Mouse (Mus musculus) monocyte, adult 5-6 weeks (primary cell): Measurements from ENCODE around the gene Mto1. TPM values are rescaled to one million over a fixed set of nuclear protein-coding genes. Genes with fewer than 3 reads are reported as not detected.
"Not testable (repeated sequence)": the region's sequence is repeated elsewhere in the genome, so short reads cannot be mapped to it uniquely, and the experiment has no call there.

Experiments used
- ATAC-seq: fragments of 153-309, 156-312 bp; replicated peaks from 2 replicates; pipeline ENCODE4 v1.8.0; 2017; ENCODE audit warnings: mild to moderate bottlenecking; ENCODE audit not compliant: low TSS enrichment, insufficient number of reproducible peaks, severe bottlenecking, poor library complexity, low FRiP score
- total RNA-seq: library from RNA; stranded (forward); fragments of 200-1000, 200-491, 200-594 nt; gene quantifications from 3 replicates; pipeline ENCODE4 v1.2.3, GENCODE M21; 2017

Gene Mto1
- total RNA-seq, 1 experiment from 2014 or later: 29.0 TPM

GRCm38 (mm10) chr9:78474270-78474669, 26.3 kb downstream of the Mto1 start:
- no peak for ATAC-seq

- ATAC-seq: no peak
Measured at GRCm38 (mm10) chr9:78474771-78475382, 26.9 kb downstream of the Mto1 start.

- ATAC-seq: no peak
Measured at GRCm38 (mm10) chr9:78475383-78475780, 27.4 kb downstream of the Mto1 start.

- no peak for ATAC-seq
Measured at GRCm38 (mm10) chr9:78475873-78476272, 27.9 kb downstream of the Mto1 start.

GRCm38 (mm10) chr9:78476531-78477020, 28.6 kb downstream of the Mto1 start:
- ATAC-seq: no peak

- ATAC-seq: no peak
Measured at GRCm38 (mm10) chr9:78477021-78477551, 29.1 kb downstream of the Mto1 start.

GRCm38 (mm10) chr9:78478009-78478605, 30.1 kb downstream of the Mto1 start:
- ATAC-seq: not testable (repeated sequence)

- not testable (repeated sequence) for ATAC-seq
Measured at GRCm38 (mm10) chr9:78479308-78479707, 31.3 kb downstream of the Mto1 start.

- ATAC-seq: not testable (repeated sequence)
Measured at GRCm38 (mm10) chr9:78480227-78480626, 32.2 kb downstream of the Mto1 start.

- ATAC-seq: peak; percentile 79
Measured at GRCm38 (mm10) chr9:78480706-78481358, 32.8 kb downstream of the Mto1 start.

- peak; percentile 87 for ATAC-seq
Measured at GRCm38 (mm10) chr9:78481423-78482331, 33.7 kb downstream of the Mto1 start.

- ATAC-seq: no peak; the same call in 1 of the 2 replicates
Measured at GRCm38 (mm10) chr9:78482386-78482785, 34.4 kb downstream of the Mto1 start.

GRCm38 (mm10) chr9:78484660-78485059, 36.7 kb downstream of the Mto1 start:
- no peak for ATAC-seq

GRCm38 (mm10) chr9:78488021-78488420, 40.0 kb downstream of the Mto1 start:
- ATAC-seq: not testable (repeated sequence)

- ATAC-seq: peak; percentile 81
Measured at GRCm38 (mm10) chr9:78488890-78489420, 40.9 kb downstream of the Mto1 start, which contains the start of gene Eef1a1. Gene Eef1a1 (minus strand): TSS chr9:78489151.

GRCm38 (mm10) chr9:78491169-78491568, 43.2 kb downstream of the Mto1 start:
- no peak for ATAC-seq

- no peak for ATAC-seq
Measured at GRCm38 (mm10) chr9:78492254-78492653, 44.2 kb downstream of the Mto1 start.

- no peak for ATAC-seq
Measured at GRCm38 (mm10) chr9:78493171-78493570, 45.2 kb downstream of the Mto1 start.
